Mouse (Mus musculus) neural tube, embryonic 13.5 days (tissue): ENCODE data around the gene Mrps25. TPM values are rescaled to one million over a fixed set of nuclear protein-coding genes. Genes with fewer than 3 reads are reported as not detected.

ENCODE experiments used
- polyA plus RNA-seq: library from polyadenylated mRNA; unstranded; fragments of >200 nt; fragmentation: Nextera tagmentation; extraction: Ambion mirVana; gene quantifications from 2 replicates; pipeline ENCODE4 v1.2.1, GENCODE M21; 2015

Mrps25 gene
- polyA plus RNA-seq, 1 experiment from 2014 or later, result 72.6 TPM

Other genes starting within 250 kb of the Mrps25 start
- gene Fgd5, start 205.2 kb downstream of the Mrps25 start, polyA plus RNA-seq, result 21.7 and 24.2 TPM in 2 replicates
- 27.0 and 33.6 TPM in 2 replicates for gene Nr2c2, start 92.6 kb downstream of the Mrps25 start, polyA plus RNA-seq
- 29.1 and 39.0 TPM in 2 replicates for gene Rbsn, start 30.9 kb upstream of the Mrps25 start, polyA plus RNA-seq
- 0.68 and 0.79 TPM in 2 replicates for gene Trh, start 60.6 kb upstream of the Mrps25 start, polyA plus RNA-seq